Mouse (Mus musculus): Measurements from ENCODE around the gene Frmd3.
"Not testable (repeated sequence)": the region's sequence is repeated elsewhere in the genome, so short reads cannot be mapped to it uniquely, and the experiment has no call there.

Gene Frmd3

DNA sequence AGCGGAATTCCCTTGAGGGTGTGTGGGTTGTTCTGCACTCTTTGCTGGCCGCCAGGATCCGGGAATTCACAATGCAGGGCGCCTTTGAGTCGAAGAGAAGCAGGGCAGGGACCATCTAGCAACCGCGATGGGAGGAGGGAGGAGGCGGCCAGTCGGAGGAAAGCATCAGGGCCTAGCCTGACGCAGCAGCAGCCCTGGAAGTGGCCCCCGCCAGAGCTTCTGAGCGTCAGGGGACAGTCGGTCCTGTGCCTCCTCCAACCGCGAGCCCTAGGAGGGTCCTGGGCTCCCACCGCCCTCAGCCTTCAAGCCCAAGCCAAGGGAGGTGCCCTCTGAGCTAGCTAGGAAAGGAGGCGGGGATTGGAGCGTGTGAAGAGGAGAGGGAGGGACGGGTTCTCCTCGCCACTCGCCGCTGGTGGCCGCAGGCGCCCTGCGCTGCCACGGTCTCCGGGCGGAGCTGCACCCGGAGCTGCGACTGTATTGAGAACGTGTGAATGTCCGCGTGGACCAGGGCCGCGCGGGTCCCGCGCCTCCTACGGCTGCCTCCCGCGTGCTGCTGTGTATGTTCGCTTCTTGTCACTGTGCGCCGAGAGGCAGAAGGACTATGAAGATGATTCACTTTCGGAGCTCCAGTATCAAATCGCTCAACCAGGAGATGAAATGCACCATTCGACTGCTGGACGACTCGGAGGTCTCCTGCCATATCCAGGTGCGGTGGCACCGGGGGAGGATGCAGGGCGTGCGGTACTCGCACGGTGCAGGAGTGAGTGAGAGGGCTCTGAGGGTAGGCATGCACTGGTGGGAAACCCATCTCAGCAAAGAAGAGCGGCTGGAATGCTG, at the start of gene Frmd3:
Gene Frmd3, plus strand, starts transcription at position 232 of the 837 bp plus-strand sequence.
- peak; percentile 40 for DNase-seq (ENCODE audit: low read depth, low spot score)

DNA sequence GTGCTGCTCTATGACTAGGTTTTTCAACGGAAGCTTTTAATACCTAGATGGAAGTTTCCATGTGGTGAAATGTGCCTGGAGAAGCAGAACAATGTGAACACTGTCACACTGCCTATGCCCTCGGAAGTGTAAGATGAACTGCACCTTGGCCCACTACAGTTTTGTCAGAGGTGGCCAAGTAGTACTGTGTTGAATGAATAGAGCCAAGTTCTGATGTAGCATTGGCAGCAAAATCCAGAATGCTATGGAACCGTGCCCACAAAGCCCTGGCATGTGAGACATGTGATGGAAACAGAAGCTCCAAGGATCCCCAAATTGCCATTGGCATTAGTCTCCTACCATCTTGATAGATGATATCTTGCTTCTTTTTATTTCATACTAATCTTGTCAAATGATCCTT, 32.8 kb upstream of the Frmd3 start:
- DNase-seq (ENCODE audit: low read depth, low spot score) = no peak

DNA sequence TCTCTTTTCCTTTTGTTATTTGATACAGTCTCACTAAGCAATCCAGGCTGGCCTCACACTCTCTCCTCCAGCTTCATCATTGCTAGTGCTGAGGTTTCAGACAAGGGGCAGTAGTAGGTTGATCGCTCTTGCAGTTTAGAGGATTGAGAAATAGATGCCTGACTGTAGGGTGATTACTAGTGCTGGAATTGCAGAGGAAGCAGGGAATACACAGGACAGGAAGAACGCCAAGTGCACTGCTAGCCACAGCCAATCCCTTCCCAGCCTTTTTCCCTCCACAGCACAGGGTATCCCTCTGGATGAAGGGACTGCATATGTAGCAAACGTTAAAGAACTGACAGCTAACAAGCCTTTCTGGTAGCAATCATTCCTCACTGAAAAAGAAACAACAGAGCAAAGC, 965 bp upstream of the Frmd3 start:
- DNase-seq (ENCODE audit: low read depth, low spot score) = no peak

DNA sequence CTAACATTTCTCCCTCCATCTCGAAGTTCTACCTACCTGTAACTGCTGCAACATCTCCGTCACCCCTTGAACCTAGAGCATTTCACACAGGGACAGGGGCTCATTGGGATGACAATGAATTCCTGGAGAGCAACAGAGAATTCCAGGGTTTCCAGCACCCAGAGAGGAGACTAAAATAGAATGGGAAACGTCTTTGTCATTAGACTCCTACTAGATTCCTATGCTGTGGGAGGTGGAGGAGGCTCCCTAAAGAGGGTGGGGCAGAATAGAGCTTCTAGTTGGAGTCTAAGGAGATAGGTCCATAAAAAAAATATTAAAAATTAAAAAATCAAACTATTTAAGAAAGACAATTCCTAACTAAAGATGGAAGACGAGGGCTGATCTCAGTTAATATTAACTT, 542 bp upstream of the Frmd3 start:
- DNase-seq (ENCODE audit: low read depth, low spot score) = no peak

DNA sequence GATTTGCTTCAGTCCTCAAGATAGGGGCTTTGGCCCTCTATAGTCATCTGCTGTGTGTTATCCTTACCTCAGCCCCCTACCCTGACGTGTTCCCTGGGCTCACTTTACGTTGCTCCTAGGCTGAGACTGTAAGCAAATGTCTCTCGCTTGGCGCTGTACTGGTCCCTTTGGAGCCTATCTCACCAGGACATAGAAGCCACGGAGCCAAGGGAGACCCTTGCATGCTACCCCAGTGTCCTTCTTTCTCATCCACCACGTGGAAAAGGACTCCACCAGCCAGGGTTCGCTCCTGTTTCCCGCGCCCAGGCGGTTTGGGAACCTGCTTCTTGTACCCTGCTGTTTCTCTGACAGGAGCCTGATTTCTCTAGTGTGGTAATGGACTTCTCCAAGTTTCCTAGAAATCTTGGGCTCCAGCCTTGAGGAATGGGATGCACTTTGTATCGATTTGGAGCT, 832 bp downstream of the Frmd3 start:
- no peak for DNase-seq (ENCODE audit: low read depth, low spot score)

DNA sequence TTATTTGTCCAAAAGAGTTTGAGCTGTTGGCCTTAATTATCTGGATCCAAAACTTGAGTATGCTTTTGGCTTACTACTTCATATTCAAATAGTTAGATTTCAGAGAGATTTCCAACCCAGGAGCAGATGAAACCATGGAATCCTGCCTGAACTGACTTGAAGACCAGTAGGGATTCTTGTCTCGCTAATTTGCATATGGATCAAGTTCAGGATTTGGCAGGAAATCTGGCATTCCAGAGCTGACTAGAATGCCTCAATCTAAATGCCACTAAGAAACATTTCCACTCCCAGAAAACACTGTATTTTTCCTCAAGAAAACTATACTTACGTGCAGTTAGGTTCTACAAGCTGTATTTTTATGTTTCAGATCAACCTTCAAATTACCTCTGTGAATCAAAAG, 6.8 kb downstream of the Frmd3 start:
- DNase-seq (ENCODE audit: low read depth, low spot score) = no peak

DNA sequence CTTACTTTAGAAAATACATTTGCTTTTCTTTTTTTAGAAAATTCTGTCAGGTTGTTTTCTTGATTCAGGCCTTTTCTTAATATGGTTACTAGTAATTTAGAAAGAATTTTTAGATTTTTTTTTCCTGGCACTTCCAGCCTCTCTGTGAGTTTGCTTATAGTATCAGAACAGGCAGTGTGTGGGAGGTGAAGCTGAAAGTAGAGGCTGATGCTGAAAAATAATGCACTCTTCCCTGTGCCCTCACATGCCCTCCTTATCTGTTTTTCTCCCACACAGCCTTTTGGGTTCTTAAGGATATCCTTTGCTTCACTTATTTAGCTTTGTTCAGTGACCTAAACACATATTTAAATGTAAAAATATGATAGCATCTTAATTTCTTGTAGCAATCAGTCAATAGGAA, 30.0 kb downstream of the Frmd3 start:
- no peak for DNase-seq (ENCODE audit: low read depth, low spot score)

DNA sequence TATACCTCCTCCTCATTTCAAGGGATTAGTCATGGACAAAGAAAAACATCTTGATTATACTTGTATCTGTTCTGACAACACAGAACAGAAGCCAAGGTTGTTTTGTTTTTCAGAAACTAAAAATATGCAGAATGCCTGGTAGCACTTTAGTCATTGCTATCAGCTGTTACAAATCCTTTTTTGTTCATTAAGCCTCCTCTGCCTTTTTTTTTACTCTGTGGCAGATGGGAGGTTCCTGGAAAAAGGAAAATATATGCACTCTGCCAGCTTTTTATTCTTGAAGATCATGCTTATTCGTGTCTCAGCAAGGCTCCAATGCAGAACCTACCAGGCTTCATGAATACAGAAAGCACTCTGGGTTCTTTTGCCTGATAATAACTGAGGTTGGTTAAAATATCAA, 38.5 kb downstream of the Frmd3 start:
- DNase-seq (ENCODE audit: low read depth, low spot score) = no peak

DNA sequence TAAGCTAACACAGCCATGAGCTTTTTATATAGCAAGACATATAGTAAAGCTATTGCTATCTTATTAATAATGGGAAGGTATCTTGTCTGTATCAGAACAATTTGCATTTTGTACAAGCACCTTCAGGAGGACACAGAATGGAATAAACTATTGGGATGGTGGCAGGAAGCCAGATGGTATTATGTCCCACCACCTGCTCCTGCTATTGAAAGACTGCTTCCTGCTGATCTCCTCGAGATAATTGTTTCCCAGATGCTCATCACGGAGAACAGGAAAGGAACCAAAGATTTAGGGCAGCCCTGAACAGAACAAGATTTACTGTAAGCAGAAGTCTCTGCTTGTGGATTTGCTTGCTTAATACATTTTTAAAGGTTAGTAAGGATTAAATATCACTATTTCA, 63.5 kb downstream of the Frmd3 start:
- DNase-seq (ENCODE audit: low read depth, low spot score) = no peak

DNA sequence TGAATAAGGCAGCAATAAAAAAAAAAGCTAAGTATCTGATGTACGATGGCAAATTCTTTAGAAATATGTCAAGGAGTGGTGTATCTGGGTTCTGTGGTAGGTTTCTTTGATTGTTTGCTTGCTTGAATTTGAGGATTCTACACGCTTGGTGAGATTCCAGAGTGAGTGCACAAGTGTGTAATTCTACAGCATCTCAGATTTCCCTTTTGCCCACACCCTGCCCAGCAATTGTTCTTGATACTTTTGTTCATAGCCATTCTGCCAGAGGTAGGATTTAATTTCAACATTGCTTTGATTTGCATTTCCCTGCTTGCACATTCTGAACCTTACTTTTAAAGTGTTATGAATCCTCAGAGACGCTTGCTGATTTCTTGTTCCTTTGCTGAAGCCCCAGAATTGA, 97.6 kb downstream of the Frmd3 start:
- DNase-seq (ENCODE audit: low read depth, low spot score) = no peak

DNA sequence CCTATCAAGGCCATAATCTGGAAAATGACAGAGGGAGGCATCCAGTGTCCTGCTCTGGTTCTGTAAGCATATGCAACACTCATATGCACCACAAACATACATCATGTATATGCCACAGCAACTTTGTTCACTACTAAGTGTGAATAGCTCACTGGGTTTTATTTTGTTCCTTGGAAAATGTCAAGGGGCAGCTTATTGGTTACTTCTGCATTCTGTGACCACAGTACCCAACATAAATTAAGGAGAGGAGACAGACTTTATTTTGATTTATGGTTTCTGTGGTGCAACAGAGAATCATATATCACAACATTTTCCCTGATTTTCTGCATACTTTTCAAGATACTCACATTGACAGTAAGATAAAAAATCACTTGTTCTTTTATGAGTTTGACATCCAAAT, 178.3 kb downstream of the Frmd3 start:
- no peak for DNase-seq (ENCODE audit: low read depth, low spot score)

DNA sequence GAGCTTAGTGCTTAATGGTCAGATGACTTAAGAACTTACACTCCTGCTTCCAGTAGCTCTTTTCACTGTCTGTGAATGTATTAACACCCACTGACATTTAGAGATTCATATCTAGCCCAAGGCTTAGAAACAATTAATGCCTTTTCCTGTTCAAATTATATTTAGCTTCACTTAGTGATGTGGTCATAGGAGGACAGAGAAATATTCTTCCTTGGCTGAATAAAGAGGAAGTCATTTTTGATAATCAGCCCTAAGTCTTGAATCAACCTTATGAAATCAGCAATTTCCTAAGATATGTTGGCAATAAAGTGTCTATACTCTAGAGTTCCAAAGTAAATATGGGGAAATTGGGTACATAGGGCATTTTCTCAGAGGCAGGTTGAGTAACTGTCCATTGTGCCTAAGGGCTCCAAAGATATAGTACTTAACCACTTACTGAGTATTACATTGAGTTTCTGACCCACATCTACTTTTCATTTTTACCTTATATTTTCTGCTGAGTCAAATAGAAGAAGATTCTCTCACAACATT, 188.1 kb downstream of the Frmd3 start:
- DNase-seq (ENCODE audit: low read depth, low spot score) = no peak

DNA sequence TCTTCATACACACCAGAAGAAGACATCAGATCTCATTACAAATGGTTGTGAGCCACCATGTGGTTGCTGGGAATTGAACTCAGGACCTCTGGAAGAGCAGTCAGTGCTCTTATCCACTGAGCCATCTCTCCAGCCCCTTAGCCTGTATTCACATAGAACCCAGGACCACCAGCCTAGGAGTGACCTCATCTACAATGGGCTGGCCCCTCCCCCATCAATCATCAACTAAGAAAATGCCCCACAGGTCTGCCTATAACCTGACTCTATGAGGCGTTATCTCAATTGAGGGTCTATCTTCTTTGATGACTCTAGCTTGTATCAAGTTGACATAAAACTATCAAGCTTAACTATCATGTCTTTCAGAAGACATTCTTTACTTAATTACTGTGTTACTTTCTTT, 208.5 kb downstream of the Frmd3 start:
- DNase-seq (ENCODE audit: low read depth, low spot score) = not testable (repeated sequence)

DNA sequence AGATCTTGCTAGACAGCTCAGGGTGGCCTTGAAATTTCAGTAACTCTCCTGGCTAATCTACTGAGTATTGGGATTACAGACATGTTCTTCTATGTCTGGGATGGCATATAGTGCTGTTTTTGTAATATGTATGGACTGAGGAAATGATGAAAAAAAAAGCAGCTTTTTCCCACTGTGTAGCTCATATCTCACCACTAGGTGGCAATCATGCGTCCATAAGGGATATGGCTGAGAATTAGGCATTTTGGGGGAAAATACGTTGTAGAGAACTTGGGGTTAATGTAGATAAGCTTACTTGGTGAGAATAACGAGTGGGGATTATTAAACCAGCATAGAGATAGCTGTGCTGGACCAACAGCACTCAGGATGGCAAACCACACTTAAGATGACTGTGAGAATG, 209.1 kb downstream of the Frmd3 start:
- DNase-seq (ENCODE audit: low read depth, low spot score) = no peak

DNA sequence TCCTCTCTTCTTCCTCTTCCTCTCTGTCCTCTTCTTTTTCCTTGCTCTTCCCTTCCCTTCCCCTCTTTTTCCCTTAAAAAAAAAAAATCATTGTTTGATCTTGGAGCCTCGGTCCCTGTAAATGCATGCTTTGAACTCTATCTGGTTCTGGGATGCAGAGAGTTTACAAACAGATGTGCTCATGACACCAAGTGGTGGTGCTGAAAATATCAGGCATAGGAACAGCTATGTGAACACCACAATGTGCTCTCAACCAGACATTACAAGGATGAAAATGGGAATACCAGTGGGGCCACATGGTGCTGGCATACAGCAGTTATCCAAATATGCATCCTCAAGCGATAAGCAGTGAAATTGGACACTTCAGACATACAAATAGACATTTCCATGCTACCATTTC, 211.0 kb downstream of the Frmd3 start:
- no peak for DNase-seq (ENCODE audit: low read depth, low spot score)

DNA sequence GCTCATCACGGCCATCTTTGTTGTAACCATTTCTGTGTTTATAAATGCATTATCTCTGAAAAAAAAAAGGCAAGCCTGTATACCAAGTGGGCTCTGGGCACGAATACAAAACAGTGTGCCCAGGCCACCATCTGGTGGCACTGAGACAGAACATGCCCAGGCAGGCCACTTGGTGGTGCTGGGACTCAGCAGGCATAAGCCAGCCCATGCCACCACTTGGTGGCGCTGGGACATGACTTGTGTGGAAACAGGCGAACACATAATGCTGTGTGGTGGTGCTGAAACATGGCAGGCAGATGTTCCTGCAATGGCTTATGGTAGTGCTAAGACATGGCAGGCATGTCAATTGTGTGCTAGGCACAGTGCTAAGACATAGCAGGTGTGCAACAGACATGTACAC, 217.8 kb downstream of the Frmd3 start:
- no peak for DNase-seq (ENCODE audit: low read depth, low spot score)

DNA sequence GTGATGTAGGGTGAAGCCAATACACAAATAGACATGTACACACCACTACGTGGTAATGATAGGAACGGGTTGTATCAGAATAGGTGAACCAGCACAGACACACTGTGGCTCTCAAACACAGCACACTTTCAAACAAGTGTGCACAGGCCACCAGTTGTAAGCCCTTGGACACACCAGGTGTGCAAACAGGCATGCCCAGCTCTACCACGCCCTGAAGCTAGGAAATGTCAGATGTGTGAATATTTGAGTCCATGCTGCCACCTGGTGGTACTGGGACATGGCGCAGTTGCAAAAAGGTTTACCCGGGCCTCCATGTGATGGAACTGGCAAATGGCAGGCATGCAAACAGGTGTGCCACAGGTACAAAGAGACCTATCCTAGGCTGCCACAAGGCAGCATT, 218.2 kb downstream of the Frmd3 start:
- no peak for DNase-seq (ENCODE audit: low read depth, low spot score)

DNA sequence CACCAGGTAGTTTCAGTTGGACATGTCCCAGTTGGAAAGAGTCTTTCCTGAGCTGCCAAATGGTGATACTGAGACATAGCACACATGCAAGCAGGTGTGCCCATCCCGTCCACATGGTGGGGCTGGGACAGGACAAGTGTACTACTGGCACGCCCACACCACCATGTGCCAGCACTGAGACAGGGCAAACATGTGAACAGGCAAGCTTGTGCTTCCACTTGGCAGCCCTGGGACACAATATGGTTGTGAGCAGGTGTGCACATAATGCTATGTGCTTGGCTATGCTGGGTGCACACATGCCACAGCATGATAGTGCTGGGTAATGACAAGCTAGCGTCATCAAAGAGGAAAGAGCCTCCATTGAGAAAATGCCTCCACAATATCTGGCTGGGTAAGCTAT, 220.3 kb downstream of the Frmd3 start:
- no peak for DNase-seq (ENCODE audit: low read depth, low spot score)

DNA sequence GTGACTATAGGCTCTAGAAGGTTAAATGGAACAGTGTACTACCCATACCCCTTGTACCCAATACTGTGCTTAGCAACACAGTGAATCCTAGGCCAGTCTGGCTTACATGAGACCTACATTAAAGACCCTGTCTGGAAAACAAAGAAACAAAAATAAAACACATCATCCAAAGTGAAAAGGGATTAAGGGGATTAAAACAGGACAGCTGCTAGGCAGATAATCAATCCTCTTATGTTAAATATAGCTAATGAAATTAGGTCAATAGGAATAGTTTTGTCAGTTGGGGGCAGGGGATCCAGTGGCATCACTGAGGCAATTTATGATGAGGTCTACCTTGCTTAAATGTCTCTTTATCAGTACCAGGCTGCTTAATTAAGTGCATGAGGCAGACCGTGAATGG, 228.9 kb downstream of the Frmd3 start, which contains the start of gene Kdm4c:
Gene Kdm4c, plus strand, starts transcription at position 322 of the 400 bp plus-strand sequence.
- DNase-seq (ENCODE audit: low read depth, low spot score) = no peak

All from embryo, embryonic 11.5 days (tissue).